Mouse (Mus musculus) intestine, embryonic 16.5 days (tissue): Measurements from ENCODE around the gene Pdzd2. TPM values are rescaled to one million over a fixed set of nuclear protein-coding genes. Genes with fewer than 3 reads are reported as not detected.

Source experiments
- ATAC-seq: fragments of 200-750 bp; cut with Nextera tagmentation; 2 replicates; pipeline ENCODE4 v1.8.0; 2017; ENCODE audit warnings: moderate TSS enrichment, moderate library complexity
- H3K27ac ChIP-seq: fragments of 300-500 bp; sonication (generic); 2 replicates; pipeline ENCODE4 v1.5.1; 2014; ENCODE audit warnings: mild to moderate bottlenecking, low read length
- H3K27me3 ChIP-seq: fragments of 300-500 bp; sonication (generic); replicated peaks from 2 replicates; pipeline ENCODE4 v1.6.1; 2014; ENCODE audit warnings: low read length, control low read depth, mixed read lengths; ENCODE audit not compliant: control insufficient read depth, insufficient read depth
- H3K36me3 ChIP-seq: fragments of 300-500 bp; sonication (generic); 2 replicates; pipeline ENCODE4 v1.6.1; 2014; ENCODE audit warnings: low read length, control low read depth; ENCODE audit not compliant: control insufficient read depth, insufficient read depth
- H3K4me1 ChIP-seq: fragments of 300-500 bp; sonication (generic); 2 replicates; pipeline ENCODE4 v1.6.1; 2014; ENCODE audit warnings: low read length, control low read depth, mixed read lengths; ENCODE audit not compliant: control insufficient read depth, insufficient read depth
- H3K4me2 ChIP-seq: fragments of 300-500 bp; sonication (generic); 2 replicates; pipeline ENCODE4 v1.6.1; 2014; ENCODE audit warnings: low read depth, low read length, control low read depth
- H3K4me3 ChIP-seq: fragments of 300-500 bp; sonication (generic); 2 replicates; pipeline ENCODE4 v1.5.1; 2014; ENCODE audit warnings: mild to moderate bottlenecking, low read length
- H3K9ac ChIP-seq: fragments of 300-500 bp; sonication (generic); 2 replicates; pipeline ENCODE4 v1.6.1; 2014; ENCODE audit warnings: low read depth, low read length
- H3K9me3 ChIP-seq: fragments of 300-500 bp; sonication (generic); 2 replicates; pipeline ENCODE4 v1.6.1; 2016; ENCODE audit warnings: low read length, control low read depth; ENCODE audit not compliant: control insufficient read depth
- WGBS: fragments of 180-500 bp; shearing (Covaris S2); extraction: QIAGEN DNeasy Blood & Tissue Kit; methylation state at CpG from one replicate; pipeline ENCODE4 v1.1.7; 2014; 5-methylcytosine and 5-hydroxymethylcytosine counted together
- polyA plus RNA-seq: library from polyadenylated mRNA; unstranded; fragments of >200 nt; fragmentation: Nextera tagmentation; extraction: Ambion mirVana; gene quantifications from 2 replicates; pipeline ENCODE4 v1.2.1, GENCODE M21; 2015

Gene Pdzd2
- polyA plus RNA-seq, 1 experiment from 2014 or later: 9.1 TPM

DNA sequence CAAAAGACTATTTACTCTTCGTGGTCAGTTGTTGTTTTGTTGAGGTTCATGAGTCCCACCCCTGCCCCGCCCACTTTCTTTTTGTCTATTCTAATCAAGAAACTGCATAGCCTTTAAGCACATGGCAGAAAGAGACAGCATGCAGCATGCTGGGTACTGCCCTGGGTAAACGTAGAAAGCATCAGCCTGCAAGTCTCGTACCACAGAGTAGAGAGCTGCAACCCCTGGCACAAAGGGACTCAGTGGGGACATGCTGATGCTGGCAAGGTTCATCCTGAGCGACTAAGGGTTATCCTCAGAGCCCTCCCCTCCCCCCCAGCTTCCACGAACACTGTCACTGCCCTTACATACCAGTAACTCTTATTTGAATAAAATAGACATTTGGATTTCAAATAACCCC lies 114.2 kb downstream of the Pdzd2 start:
- Histone ChIP-seq H3K27me3 (no peaks in the 10 kb centered on the region), H3K27ac (no peak overlapping the region), H3K9ac (no peak overlapping the region), H3K4me3 (no peak overlapping the region), H3K4me1 (no peaks in the 10 kb centered on the region), H3K9me3 (no peaks in the 10 kb centered on the region), H3K4me2 (no peak overlapping the region), H3K36me3 (no peaks in the 10 kb centered on the region)
- 51% methylated on average over 6 of the region's 6 CpGs for WGBS
- no peak for ATAC-seq

DNA sequence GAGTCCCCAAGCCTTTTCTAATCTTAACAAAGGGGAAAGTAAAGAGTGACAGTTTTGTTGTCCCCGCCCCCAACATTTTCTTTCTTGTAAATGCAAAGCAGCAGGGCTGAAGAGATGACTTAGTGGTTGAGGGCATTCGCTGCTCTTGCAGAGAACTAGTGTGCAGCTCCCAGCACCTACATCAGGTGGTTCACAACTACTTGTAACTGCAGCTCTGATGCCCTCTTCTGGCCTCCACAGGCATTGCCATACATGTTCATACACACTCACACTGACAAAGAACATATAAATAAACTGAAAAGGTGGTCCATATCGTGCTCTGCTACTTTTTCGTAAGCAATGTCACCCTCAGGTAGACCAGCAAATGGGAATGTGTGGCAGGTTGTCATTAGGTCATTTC lies 116.2 kb downstream of the Pdzd2 start:
- Histone ChIP-seq H3K27me3 (no peaks in the 10 kb centered on the region), H3K4me3 (no peak overlapping the region)
- 96% methylated on average over 4 of the region's 4 CpGs for WGBS

DNA sequence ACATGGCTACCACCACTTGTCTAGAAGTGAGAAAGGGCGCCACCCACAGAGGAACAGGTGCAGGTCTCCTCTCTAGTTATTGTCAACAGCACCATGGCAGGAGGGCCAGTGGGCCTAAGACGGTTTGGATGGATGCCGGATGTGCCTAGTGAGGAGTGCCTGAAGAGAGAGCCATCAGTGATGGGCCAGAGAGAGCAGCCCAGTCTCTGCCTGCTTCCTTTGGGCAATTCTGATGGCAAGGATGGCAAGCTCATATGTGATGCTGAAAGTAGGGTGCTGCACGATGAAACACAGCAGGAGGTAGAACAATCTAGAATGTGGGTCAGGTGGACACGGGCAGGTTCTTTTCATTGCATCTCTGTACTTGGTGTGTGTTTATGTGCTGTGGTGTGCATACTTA lies 117.0 kb downstream of the Pdzd2 start:
- Histone ChIP-seq H3K27ac (no peak overlapping the region), H3K27me3 (no peaks in the 10 kb centered on the region), H3K9me3 (no peaks in the 10 kb centered on the region), H3K9ac (no peak overlapping the region), H3K4me3 (no peak overlapping the region), H3K4me2 (no peak overlapping the region), H3K36me3 (no peaks in the 10 kb centered on the region), H3K4me1 (no peaks in the 10 kb centered on the region)
- no peak for ATAC-seq
- 92% methylated on average over 5 of the region's 5 CpGs for WGBS

More for the DNA sequence above, 116.2 kb downstream of the Pdzd2 start:
- H3K36me3 ChIP-seq: no peaks in the 10 kb centered on the region
- H3K9me3 ChIP-seq: no peaks in the 10 kb centered on the region
- ATAC-seq: no peak
- H3K4me2 ChIP-seq: no peak overlapping the region
- no peaks in the 10 kb centered on the region for H3K4me1 ChIP-seq
- no peak overlapping the region for H3K9ac ChIP-seq
- no peak overlapping the region for H3K27ac ChIP-seq

DNA sequence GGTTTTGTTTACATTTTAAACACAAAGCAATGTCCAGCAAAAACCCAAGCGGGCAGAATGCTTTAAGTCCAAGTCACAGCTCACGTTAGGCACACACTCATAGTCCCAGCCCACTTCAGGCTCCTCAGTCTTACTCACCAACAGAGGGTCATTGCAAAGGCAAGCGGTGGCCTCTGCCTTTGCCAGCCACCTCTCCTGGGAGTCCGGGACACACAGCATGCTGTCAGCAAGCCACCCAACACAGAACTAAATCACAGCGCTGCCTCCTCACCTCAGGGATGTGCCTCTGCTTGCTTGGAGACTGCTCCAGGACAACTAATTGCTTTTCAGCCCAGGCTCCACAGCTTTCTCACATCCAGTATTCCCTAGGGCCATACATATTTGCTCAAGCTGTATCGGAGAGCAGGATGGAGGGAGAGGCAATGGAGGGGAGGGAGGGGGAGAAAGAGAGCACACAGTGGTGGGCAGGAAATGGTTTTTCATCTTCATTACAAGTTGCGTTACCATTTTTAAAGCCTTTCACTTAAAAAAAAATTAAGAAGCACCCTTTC lies 117.6 kb downstream of the Pdzd2 start:
- ATAC-seq: no peak
- Histone ChIP-seq H3K27ac (no peak overlapping the region), H3K4me2 (no peak overlapping the region), H3K4me3 (no peak overlapping the region), H3K4me1 (no peaks in the 10 kb centered on the region), H3K9ac (no peak overlapping the region), H3K9me3 (no peaks in the 10 kb centered on the region), H3K27me3 (no peaks in the 10 kb centered on the region), H3K36me3 (no peaks in the 10 kb centered on the region)
- WGBS: 54% methylated on average over 7 of the region's 7 CpGs

DNA sequence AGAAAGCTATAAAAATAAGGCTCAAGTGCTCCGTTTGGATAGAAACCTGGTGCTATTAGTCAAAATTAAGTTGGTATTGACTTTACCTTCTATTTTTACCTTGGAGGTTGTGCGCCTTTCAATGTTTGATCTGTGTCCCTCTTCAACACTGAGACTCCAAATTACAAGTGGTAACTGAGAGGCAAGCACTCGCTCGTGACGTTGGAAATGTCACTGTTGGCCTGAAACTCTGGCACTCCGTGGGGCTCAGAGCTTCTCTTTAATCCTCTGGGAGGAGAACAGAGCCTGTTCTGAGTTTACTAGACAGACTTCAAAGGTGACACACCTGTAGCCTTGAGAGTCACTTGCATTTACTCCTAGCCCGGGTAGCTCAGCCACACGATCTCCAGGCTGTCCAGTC lies 120.5 kb downstream of the Pdzd2 start:
- no peaks in the 10 kb centered on the region for H3K4me1 ChIP-seq
- H3K27ac ChIP-seq: no peak overlapping the region
- H3K27me3 ChIP-seq: no peaks in the 10 kb centered on the region
- H3K4me3 ChIP-seq: no peak overlapping the region
- no peak overlapping the region for H3K4me2 ChIP-seq
- 78% methylated on average over 8 of the region's 8 CpGs for WGBS
- H3K9ac ChIP-seq: no peak overlapping the region
- no peaks in the 10 kb centered on the region for H3K36me3 ChIP-seq
- ATAC-seq: no peak
- no peaks in the 10 kb centered on the region for H3K9me3 ChIP-seq

DNA sequence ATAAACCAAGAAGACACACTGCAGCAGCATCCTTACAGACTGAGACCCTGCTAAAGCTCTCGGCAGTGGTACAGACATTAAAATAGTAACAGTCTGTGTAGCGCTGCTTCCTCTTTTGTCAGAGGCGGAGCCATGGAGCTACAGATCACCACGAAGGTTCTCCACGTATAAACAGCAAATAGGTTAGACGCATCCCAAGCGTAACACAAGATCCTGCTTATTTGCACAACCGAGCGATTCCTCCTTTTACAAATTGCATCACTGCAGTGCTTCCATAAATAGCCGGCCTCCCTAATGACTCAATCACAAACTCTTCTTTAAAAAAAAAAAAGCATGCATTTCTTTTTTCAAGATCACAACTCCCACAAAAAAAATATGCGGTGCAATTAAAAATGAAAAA lies 122.1 kb downstream of the Pdzd2 start:
- Histone ChIP-seq H3K4me2 (no peak overlapping the region), H3K9me3 (no peaks in the 10 kb centered on the region), H3K4me1 (no peaks in the 10 kb centered on the region; the same call in 1 of the 2 replicates), H3K4me3 (no peak overlapping the region), H3K27me3 (no peaks in the 10 kb centered on the region), H3K36me3 (no peaks in the 10 kb centered on the region), H3K9ac (no peak overlapping the region), H3K27ac (no peak overlapping the region)
- 67% methylated on average over 11 of the region's 11 CpGs for WGBS
- ATAC-seq: no peak

DNA sequence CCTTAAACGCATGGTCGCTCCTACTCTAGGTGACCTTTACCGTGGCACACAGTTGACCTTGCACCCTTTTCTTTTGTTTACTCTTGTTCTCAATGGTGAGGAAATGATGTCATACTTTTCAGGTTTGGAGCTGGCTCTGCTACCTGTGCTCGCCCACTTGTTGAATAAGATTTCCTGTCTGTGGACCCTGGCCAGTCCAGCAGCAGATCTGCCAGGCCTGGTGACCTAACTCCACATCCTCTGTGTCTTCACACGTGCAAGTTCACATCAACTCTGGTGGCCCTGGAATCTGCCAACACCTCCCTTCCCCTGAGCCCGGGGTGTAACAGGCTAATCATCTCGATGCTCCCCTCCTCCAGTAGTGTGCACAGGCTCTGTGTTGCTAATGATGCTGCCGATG lies 122.5 kb downstream of the Pdzd2 start:
- no peak overlapping the region for H3K9ac ChIP-seq
- H3K4me1 ChIP-seq: no peaks in the 10 kb centered on the region; the same call in 1 of the 2 replicates
- 64% methylated on average over 8 of the region's 8 CpGs for WGBS
- no peak overlapping the region for H3K4me3 ChIP-seq
- ATAC-seq: no peak
- H3K27me3 ChIP-seq: no peaks in the 10 kb centered on the region
- no peak overlapping the region for H3K4me2 ChIP-seq
- no peak overlapping the region for H3K27ac ChIP-seq
- no peaks in the 10 kb centered on the region for H3K36me3 ChIP-seq
- no peaks in the 10 kb centered on the region for H3K9me3 ChIP-seq

DNA sequence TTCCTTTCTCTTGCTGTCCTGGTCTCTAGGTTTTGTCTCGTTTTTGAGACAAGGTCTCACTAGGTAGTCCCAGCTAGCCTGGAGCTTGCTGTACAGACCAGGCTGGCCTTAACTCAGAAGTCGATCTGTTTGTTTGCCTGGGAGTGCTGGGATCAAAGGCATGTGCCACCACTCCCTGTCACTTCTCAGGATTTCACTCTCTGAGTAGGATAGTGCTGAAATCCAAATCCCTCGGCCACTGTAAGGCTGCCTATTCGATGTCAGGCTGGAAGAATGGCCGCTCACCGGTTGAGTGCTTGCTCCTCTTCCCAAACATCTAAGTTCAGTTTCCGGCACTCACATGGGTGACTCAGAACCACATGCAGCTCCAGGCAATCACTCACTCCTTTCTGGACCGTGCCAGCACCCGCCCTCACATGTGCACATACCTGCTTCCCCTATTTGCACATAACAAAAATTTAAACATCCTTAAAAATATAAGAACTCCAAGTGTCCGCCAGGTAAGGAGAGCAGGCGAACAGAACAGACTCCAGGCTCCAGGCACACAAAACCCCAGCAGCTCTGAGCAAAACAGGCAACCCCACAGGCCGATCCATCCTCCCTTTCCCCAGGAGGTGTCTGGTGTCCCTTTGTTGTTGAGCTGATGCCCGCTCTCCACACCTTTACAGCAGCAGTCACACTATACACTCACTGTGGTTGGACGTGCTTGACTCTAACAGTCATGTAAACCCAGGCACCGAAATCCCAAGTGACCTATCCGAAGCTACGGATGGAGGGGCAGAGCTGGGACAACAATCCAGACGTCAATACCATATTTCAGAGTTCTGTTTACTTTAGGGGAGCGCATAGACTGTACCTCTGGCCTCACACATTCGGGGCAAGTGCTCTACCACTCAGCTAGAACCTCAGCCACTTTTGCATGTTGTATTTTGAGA lies 124.5 kb downstream of the Pdzd2 start:
- H3K36me3 ChIP-seq: no peaks in the 10 kb centered on the region
- no peaks in the 10 kb centered on the region for H3K9me3 ChIP-seq
- WGBS: 56% methylated on average over 20 of the region's 20 CpGs
- ATAC-seq: no peak
- no peak overlapping the region for H3K27ac ChIP-seq
- no peak overlapping the region for H3K9ac ChIP-seq
- no peak overlapping the region for H3K4me2 ChIP-seq
- no peaks in the 10 kb centered on the region for H3K27me3 ChIP-seq
- H3K4me1 ChIP-seq: no peaks in the 10 kb centered on the region; the same call in 1 of the 2 replicates
- H3K4me3 ChIP-seq: no peak overlapping the region

DNA sequence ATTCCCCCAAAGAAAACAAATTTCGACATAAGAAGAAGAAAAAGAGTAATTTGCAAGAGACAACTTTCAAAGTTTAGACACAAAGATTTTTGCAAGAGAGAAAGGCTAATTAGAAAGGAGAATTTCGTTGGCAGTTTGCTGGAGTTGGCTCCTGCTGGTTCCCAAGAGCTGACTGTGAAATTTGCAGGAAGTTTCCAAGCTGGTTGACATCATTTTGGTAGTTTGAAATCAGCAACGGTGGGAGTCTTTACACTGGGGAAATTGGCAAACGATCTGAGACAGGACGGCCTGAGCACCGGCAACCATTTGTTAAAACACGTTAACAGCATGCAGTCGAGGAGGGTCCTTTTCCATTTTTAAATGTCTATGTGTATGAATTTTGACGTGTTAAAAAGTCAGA lies 125.7 kb downstream of the Pdzd2 start:
- WGBS: 54% methylated on average over 9 of the region's 9 CpGs
- Histone ChIP-seq H3K4me3 (no peak overlapping the region), H3K27me3 (no peaks in the 10 kb centered on the region), H3K9ac (no peak overlapping the region), H3K4me1 (no peaks in the 10 kb centered on the region; the same call in 1 of the 2 replicates), H3K27ac (no peak overlapping the region), H3K36me3 (no peaks in the 10 kb centered on the region), H3K9me3 (no peaks in the 10 kb centered on the region), H3K4me2 (no peak overlapping the region)
- ATAC-seq: no peak
